Mouse (Mus musculus): ENCODE measurements at regions not wholly inside any gene's neighbourhood (a gene's known extent, or its start where the extent isn't known, plus 50 kb on each side); places are given as distances from the start of the nearest gene placed in this dataset.

DNA sequence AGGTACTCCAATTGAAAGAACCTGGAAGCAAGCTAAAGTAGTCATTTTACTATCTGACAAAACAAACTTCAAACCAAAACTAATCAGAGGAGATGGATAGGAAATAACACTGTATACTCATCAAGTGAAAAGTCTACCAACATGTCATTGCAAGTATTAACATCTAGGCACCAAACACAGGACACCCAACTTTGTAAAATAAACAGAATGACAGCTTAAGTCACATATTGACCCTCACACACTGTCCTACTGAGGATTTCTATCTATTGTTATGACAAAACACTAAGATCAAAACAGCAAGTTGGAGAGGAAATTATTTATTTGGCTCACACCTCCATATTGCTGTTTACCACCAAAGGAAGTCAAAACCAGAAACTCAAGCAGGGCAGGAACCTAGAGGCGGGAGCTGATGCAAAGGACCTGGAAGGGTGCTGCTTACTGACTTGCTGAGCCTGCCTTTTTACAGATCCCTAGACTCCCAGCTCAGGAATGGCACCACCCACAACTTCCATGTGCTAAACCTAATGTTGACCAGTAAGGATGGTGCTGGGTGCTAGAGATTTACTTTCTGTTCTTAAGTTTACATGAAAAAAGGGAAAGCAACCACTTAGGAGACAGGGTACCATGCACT is 244.2 kb downstream of the Prr30 start:
- TF ChIP-seq POLR2A (IDR thresholded peaks at IDR 0.05; ENCODE audit: low read depth, low read length) (no peak), CTCF (IDR thresholded peaks at IDR 0.05; ENCODE audit: borderline replicate concordance, insufficient read depth, low read length) (no peak)
